Mouse (Mus musculus): ENCODE results near the gene Rasgef1a. TPM values are rescaled to one million over a fixed set of nuclear protein-coding genes. Genes with fewer than 3 reads are reported as not detected.
A peak's percentile ranks its signal among the peaks of the same experiment; 100 is the strongest.

Gene Rasgef1a
- 25.2 and 25.4 TPM in 2 replicates for total RNA-seq (2014; rRNA removed)
- polyA plus RNA-seq (2015; fragmentation: Nextera tagmentation; extraction: Ambion mirVana), result 9.1 and 13.1 TPM in 2 replicates

DNA sequence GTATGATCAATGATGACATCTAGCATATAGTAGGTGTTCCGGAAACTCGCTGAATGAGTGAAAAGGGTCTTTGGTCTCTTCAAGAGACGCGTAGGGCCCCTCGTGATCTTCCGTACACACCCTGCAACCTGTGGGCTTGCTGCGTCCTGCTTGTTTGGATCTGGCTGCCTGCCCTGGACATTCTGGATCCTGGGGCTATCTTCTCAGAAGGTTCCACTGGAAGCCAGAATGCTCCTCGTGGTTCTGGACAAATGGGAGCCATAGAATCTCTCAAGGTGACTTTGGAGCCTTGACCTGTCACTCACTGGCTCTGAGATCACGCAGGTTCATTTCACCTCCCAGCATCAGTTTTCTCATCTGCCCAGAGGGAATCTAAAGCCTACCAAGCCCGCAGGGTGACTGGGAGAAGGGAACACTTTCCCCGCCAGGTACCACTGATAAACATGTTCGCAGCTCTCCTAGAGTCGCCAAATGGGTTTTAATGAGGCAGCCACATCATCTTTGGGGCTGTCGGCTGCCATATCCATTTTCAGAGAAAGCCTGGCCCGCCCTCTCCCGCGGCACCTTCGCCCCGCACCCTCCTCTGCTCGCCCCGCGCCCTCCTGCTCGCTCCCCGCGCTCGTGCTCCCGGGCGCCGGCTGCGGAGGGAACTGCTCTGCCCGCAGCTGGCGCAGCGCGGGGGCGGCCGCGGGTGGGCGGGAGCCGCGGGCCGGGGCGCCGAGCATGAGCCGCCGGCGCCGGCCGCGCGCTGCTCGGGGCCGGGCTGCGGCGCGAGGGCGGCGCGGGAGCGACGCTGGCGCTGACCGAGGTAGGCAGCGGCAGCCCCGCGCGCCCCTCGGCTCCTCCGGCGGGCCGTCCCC is at the start of gene Rasgef1a:
Rasgef1a (plus strand) TSS at position 683 of the 860 bp plus-strand sequence.
- WGBS, result 17% methylated on average over 37 of the region's 70 CpGs
- no peak for TF ChIP-seq CTCF (IDR thresholded peaks at IDR 0.05; ENCODE audit: low read depth)
- H3K36me3 ChIP-seq (ENCODE audit: insufficient read depth), result no peaks in the 10 kb centered on the region
- peak within 1 kb of the TSS; percentile 62 for H3K4me3 ChIP-seq (ENCODE audit: low read depth, low read length)
- ATAC-seq (peak; percentile 59), DNase-seq (peak; percentile 52)
- peak within 1 kb of the TSS; percentile 72 for H3K9ac ChIP-seq
- no peaks in the 10 kb centered on the region for H3K9me3 ChIP-seq (ENCODE audit: low read length)
- H3K27ac ChIP-seq (ENCODE audit: low read depth, low read length), result peak within 1 kb of the TSS; percentile 82
- H3K4me1 ChIP-seq (ENCODE audit: insufficient read depth), result peaks cover 17% of the 10 kb centered on the region; the same call in 1 of the 2 replicates
- H3K4me2 ChIP-seq (ENCODE audit: low read depth), result peak within 1 kb of the TSS; percentile 84
- no peaks in the 10 kb centered on the region for H3K27me3 ChIP-seq (ENCODE audit: insufficient read depth, low read length)

DNA sequence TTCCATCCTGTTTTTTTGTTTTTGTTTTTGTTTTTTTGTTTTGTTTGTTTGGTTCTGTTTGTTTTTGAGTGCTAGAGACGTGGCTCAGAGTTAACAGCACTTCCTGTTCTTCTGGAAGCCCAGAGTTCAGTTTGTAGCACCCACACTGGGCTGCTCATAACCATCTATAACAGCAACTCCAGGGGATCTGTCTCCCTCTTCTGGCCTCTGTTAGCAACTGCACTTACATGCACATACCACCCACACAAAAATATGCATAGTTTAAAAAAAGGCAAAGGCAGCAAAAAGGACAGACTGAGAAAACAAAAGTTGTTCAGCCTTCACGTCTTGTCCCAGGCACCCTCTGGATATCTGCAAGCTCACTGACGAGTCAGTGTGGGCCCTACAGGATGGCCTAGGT is 48.0 kb upstream of the Rasgef1a start:
- Histone ChIP-seq H3K4me1 (ENCODE audit: insufficient read depth) (no peaks in the 10 kb centered on the region), H3K4me3 (ENCODE audit: low read depth, low read length) (no peak overlapping the region), H3K27ac (ENCODE audit: low read depth, low read length) (no peak overlapping the region), H3K9ac (no peak overlapping the region), H3K9me3 (ENCODE audit: low read length) (no peaks in the 10 kb centered on the region), H3K36me3 (ENCODE audit: insufficient read depth) (no peaks in the 10 kb centered on the region), H3K4me2 (ENCODE audit: low read depth) (no peak overlapping the region), H3K27me3 (ENCODE audit: insufficient read depth, low read length) (no peaks in the 10 kb centered on the region)
- TF ChIP-seq CTCF (IDR thresholded peaks at IDR 0.05; ENCODE audit: low read depth), result no peak
- ATAC-seq (no peak), DNase-seq (no peak)
- WGBS, result 80% methylated on average over 3 of the region's 3 CpGs

DNA sequence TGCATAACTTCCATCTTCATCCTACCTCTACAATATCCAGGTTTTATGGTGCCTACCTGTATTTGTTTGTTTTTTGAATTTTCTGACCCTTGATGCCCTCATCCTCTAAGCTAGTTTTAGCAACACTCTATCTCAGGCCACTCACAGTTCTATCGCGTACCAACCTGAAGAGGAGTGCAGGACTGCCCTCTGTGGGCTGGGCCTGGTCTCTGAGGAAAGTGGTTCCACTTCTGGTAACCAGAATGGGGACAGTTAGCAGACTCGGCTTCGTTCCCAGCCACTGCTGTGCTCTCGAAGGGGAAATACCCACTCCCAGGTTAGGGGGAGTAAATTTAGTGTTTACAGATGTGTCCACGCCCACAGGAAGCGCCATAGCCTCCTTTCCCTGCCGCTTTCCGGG is 44.5 kb upstream of the Rasgef1a start:
- Histone ChIP-seq H3K4me2 (ENCODE audit: low read depth) (no peak overlapping the region), H3K27ac (ENCODE audit: low read depth, low read length) (no peak overlapping the region), H3K36me3 (ENCODE audit: insufficient read depth) (no peaks in the 10 kb centered on the region), H3K27me3 (ENCODE audit: insufficient read depth, low read length) (no peaks in the 10 kb centered on the region), H3K9me3 (ENCODE audit: low read length) (no peaks in the 10 kb centered on the region), H3K9ac (no peak overlapping the region), H3K4me3 (ENCODE audit: low read depth, low read length) (no peak overlapping the region), H3K4me1 (ENCODE audit: insufficient read depth) (no peaks in the 10 kb centered on the region)
- no peak for TF ChIP-seq CTCF (IDR thresholded peaks at IDR 0.05; ENCODE audit: low read depth)
- no peak for ATAC-seq
- DNase-seq, result no peak
- WGBS, result 58% methylated on average over 9 of the region's 9 CpGs

DNA sequence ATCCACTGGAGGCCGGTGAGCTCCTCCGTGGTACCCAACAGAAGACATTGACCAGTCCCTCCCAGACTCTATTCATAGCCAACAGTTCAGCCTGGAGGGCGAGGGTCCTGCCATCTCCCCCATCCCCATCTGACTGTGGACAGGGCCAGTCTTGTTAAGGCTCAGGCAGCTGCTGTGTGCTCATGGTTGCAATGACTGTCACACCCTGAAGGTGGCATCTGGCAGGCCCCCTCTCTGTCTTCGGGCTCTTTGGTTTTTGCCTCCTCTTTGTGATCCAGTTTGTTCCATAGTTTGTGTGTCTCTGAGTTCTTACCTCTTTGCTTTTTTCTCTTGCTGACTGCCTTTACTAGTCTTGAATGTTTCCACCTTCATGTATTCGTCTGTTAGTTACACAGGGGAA is 24.1 kb upstream of the Rasgef1a start:
- ATAC-seq, result no peak
- 0 out of 2 replicates have a peak, but pooled peaks have one; percentile 8 for TF ChIP-seq CTCF (IDR thresholded peaks at IDR 0.05; ENCODE audit: low read depth)

DNA sequence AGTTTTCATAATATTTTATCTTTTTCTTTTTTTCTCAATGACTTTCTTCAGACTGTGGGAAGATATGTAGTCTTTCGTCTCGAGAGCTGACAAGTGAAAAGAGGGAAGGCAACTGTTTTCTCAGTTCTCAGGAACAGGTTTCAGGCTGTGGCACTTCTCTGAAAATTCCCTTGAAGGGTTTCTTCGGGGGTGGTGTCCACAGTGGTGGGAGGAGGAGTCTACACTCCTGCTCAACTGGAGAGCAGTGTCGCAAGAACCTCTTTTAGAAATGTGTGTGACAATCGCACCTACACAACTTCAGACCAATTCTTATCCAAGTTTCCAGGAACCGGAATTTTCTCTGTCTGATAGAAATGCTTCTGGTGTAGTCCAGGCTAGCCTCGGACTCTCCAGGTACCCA is 22.0 kb upstream of the Rasgef1a start:
- no peaks in the 10 kb centered on the region for H3K36me3 ChIP-seq (ENCODE audit: insufficient read depth)
- H3K9ac ChIP-seq, result no peak overlapping the region
- H3K27me3 ChIP-seq (ENCODE audit: insufficient read depth, low read length), result no peaks in the 10 kb centered on the region
- ATAC-seq (no peak), DNase-seq (no peak)
- no peak overlapping the region for H3K4me3 ChIP-seq (ENCODE audit: low read depth, low read length)
- H3K9me3 ChIP-seq (ENCODE audit: low read length), result no peaks in the 10 kb centered on the region
- H3K4me1 ChIP-seq (ENCODE audit: insufficient read depth), result no peaks in the 10 kb centered on the region
- H3K4me2 ChIP-seq (ENCODE audit: low read depth), result no peak overlapping the region
- 90% methylated on average over 7 of the region's 7 CpGs for WGBS
- no peak overlapping the region for H3K27ac ChIP-seq (ENCODE audit: low read depth, low read length)
- TF ChIP-seq CTCF (IDR thresholded peaks at IDR 0.05; ENCODE audit: low read depth), result no peak

More for the DNA sequence above, 24.1 kb upstream of the Rasgef1a start:
- H3K27ac ChIP-seq (ENCODE audit: low read depth, low read length), result no peak overlapping the region
- no peaks in the 10 kb centered on the region for H3K36me3 ChIP-seq (ENCODE audit: insufficient read depth)
- no peaks in the 10 kb centered on the region for H3K27me3 ChIP-seq (ENCODE audit: insufficient read depth, low read length)
- no peaks in the 10 kb centered on the region for H3K4me1 ChIP-seq (ENCODE audit: insufficient read depth)
- H3K4me3 ChIP-seq (ENCODE audit: low read depth, low read length), result no peak overlapping the region
- H3K9me3 ChIP-seq (ENCODE audit: low read length), result no peaks in the 10 kb centered on the region
- 59% methylated on average over 5 of the region's 5 CpGs for WGBS
- H3K4me2 ChIP-seq (ENCODE audit: low read depth), result no peak overlapping the region
- no peak overlapping the region for H3K9ac ChIP-seq
- DNase-seq, result no peak

DNA sequence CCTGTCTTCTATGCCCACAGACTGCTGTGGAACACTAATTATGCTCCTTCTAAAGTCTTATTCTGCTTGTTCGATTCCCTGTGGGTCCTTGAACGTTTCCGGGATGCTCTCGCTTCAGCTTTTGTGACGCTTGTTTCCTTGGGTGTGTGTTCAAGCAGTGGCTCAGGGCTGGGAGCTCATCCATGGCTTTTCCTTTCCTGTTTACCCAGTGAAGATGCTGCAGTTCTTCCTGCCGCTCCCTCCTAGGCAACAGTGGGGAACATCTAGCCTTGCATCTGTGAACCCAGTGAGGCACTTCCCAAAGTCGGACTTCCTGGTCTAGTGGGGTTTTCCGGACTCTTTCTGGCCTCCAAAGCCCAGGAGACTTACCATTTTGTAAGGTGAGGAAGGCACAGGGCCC is 20.6 kb upstream of the Rasgef1a start:
- no peaks in the 10 kb centered on the region for H3K9me3 ChIP-seq (ENCODE audit: low read length)
- no peak overlapping the region for H3K4me3 ChIP-seq (ENCODE audit: low read depth, low read length)
- no peaks in the 10 kb centered on the region for H3K36me3 ChIP-seq (ENCODE audit: insufficient read depth)
- no peak for TF ChIP-seq CTCF (IDR thresholded peaks at IDR 0.05; ENCODE audit: low read depth)
- DNase-seq (no peak), ATAC-seq (no peak)
- H3K27ac ChIP-seq (ENCODE audit: low read depth, low read length), result no peak overlapping the region
- no peak overlapping the region for H3K4me2 ChIP-seq (ENCODE audit: low read depth)
- 78% methylated on average over 8 of the region's 8 CpGs for WGBS
- H3K9ac ChIP-seq, result no peak overlapping the region
- no peaks in the 10 kb centered on the region for H3K27me3 ChIP-seq (ENCODE audit: insufficient read depth, low read length)
- H3K4me1 ChIP-seq (ENCODE audit: insufficient read depth), result no peaks in the 10 kb centered on the region

DNA sequence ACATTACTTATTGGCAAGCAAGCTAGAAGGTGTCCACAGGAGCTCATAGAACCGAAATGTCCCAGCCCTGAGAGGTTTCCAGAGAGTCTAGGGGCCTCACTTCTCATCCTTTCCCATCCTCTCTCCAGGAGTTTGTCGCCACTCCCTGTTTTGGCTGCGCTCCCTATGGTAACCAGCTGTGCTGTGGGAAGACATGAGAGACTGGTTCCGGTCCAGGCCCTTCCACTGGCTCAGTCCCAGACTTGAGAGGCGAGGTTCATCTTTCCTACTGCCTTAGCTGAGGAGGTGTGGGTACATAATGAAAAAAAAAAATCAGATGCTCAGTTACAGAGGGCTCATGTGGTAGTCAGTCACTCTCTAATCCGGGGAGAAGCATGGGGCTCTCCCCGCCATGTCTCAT is 19.9 kb upstream of the Rasgef1a start:
- no peak overlapping the region for H3K4me3 ChIP-seq (ENCODE audit: low read depth, low read length)
- DNase-seq (no peak), ATAC-seq (no peak)
- no peaks in the 10 kb centered on the region for H3K36me3 ChIP-seq (ENCODE audit: insufficient read depth)
- H3K27me3 ChIP-seq (ENCODE audit: insufficient read depth, low read length), result no peaks in the 10 kb centered on the region
- no peak overlapping the region for H3K9ac ChIP-seq
- H3K27ac ChIP-seq (ENCODE audit: low read depth, low read length), result no peak overlapping the region
- TF ChIP-seq CTCF (IDR thresholded peaks at IDR 0.05; ENCODE audit: low read depth), result no peak
- 78% methylated on average over 7 of the region's 7 CpGs for WGBS
- no peak overlapping the region for H3K4me2 ChIP-seq (ENCODE audit: low read depth)
- no peaks in the 10 kb centered on the region for H3K9me3 ChIP-seq (ENCODE audit: low read length)
- H3K4me1 ChIP-seq (ENCODE audit: insufficient read depth), result no peaks in the 10 kb centered on the region

All from forebrain, postnatal 0 days (tissue).